Comparison of ENCODE assay signal across 28 mouse cellular contexts in the genomic region with DNA sequence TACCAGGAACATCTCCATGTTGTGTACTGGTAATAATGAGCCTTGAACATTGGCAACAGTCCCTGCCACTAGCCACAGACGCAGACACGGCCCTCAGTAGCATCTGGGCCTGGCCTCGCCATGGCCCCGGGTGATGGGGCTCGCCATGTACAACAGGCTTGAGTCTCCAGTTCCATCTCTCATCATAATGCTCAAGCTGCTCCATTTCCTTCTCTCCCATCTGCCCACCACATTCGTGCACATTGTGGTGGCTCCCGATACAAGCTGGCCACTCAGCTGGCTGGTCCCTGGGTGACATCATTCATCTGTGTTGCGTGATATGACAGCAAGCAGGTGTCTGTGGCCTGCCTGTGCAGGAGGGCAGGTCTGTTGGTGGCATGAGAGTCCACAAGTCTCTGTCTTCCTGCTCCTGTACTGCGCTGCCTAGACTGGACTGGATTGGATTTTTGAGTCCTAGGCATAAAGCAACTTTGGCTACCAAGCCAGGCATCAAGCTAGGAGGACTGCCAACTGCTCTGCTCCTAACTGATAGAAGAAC. TPM values are rescaled to one million over a fixed set of nuclear protein-coding genes. Genes with fewer than 3 reads are reported as not detected.
A peak's percentile ranks its signal among the peaks of the same experiment; 100 is the strongest.
DNase-seq lines count a peak whose midpoint lies in the region; ATAC-seq and TF ChIP-seq lines count a peak whose summit lies in the region.
"Had no signal": no experiment of that assay in that cellular context is flagged by ENCODE, and none has a peak within 500 bp of the region (broad histone marks: within the 10 kb centered on the region; RNA-seq: fewer than 3 reads in every experiment).

No protein-coding gene starts in this region.

- TF ChIP-seq CTCF in stomach, postnatal 0 days (IDR thresholded peaks at IDR 0.05; ENCODE audit: low read depth): no peak

- DNase-seq in cerebellum, postnatal 10 days: peak; percentile 26 to 34
- peak; percentile 19 for DNase-seq in layer of hippocampus, adult 11-12 months (ENCODE audit: low spot score)
- DNase-seq in layer of hippocampus, adult 8-10 months (ENCODE audit: low spot score in 2 of 2): no peak
- no peak for DNase-seq in stomach, postnatal 0 days (ENCODE audit: low spot score)
- no peak for DNase-seq in B cell, adult 2 months
- DNase-seq: adrenal gland, postnatal 10 days; cerebellum, adult 11-12 months; cerebellum, adult 9-11 months; gastrocnemius, postnatal 36 days; heart, adult 18-20 months; heart, postnatal 36 days; kidney, adult 18-20 months; kidney, postnatal 25 days; lung, adult 2 months; lung, postnatal 10 days had no signal

- H3K27ac ChIP-seq in stomach, embryonic 15.5 days: no peak overlapping the region
- no peak overlapping the region for H3K27ac ChIP-seq in stomach, postnatal 0 days (replicated peaks)
- H3K27ac ChIP-seq: embryonic facial prominence, embryonic 13.5 days; forebrain, embryonic 10.5 days; hindbrain, embryonic 13.5 days; kidney, embryonic 15.5 days; limb, embryonic 10.5 days; limb, embryonic 15.5 days; liver, embryonic 14.5 days; macrophage; midbrain, embryonic 12.5 days had no signal

- H3K9ac ChIP-seq in stomach, embryonic 15.5 days: no peak overlapping the region
- H3K9ac ChIP-seq in stomach, postnatal 0 days (ENCODE audit: low read length): no peak overlapping the region
- H3K9ac ChIP-seq: embryonic facial prominence, embryonic 13.5 days; hindbrain, embryonic 13.5 days; kidney, embryonic 15.5 days; limb, embryonic 15.5 days; liver, embryonic 14.5 days; midbrain, embryonic 12.5 days had no signal

- no peaks in the 10 kb centered on the region for H3K4me1 ChIP-seq in stomach, embryonic 15.5 days
- no peaks in the 10 kb centered on the region for H3K4me1 ChIP-seq in stomach, postnatal 0 days (replicated peaks; ENCODE audit: control insufficient read depth, insufficient read depth)
- H3K4me1 ChIP-seq: embryonic facial prominence, embryonic 13.5 days; forebrain, embryonic 10.5 days; hindbrain, embryonic 13.5 days; kidney, embryonic 15.5 days; limb, embryonic 10.5 days; midbrain, embryonic 12.5 days had no signal

- H3K4me3 ChIP-seq in stomach, embryonic 15.5 days (replicated peaks): no peak overlapping the region
- no peak overlapping the region for H3K4me3 ChIP-seq in stomach, postnatal 0 days (ENCODE audit: low read depth, low read length)
- H3K4me3 ChIP-seq: embryonic facial prominence, embryonic 13.5 days; forebrain, embryonic 10.5 days; hindbrain, embryonic 13.5 days; kidney, embryonic 15.5 days; limb, embryonic 10.5 days; limb, embryonic 15.5 days; midbrain, embryonic 12.5 days had no signal

- H3K4me2 ChIP-seq in stomach, embryonic 15.5 days: no peak overlapping the region
- H3K4me2 ChIP-seq in stomach, postnatal 0 days (replicated peaks; ENCODE audit: low read depth): no peak overlapping the region
- H3K4me2 ChIP-seq: embryonic facial prominence, embryonic 13.5 days; heart, embryonic 11.5 days; hindbrain, embryonic 13.5 days; kidney, embryonic 15.5 days; limb, embryonic 15.5 days; midbrain, embryonic 12.5 days had no signal

- no peaks in the 10 kb centered on the region for H3K9me3 ChIP-seq in stomach, embryonic 15.5 days
- no peaks in the 10 kb centered on the region for H3K9me3 ChIP-seq in stomach, postnatal 0 days (ENCODE audit: control insufficient read depth, low read length)
- H3K9me3 ChIP-seq: embryonic facial prominence, embryonic 13.5 days; forebrain, embryonic 10.5 days; hindbrain, embryonic 13.5 days; kidney, embryonic 15.5 days; limb, embryonic 10.5 days; limb, embryonic 15.5 days; midbrain, embryonic 12.5 days had no signal

- ATAC-seq in cerebellum, adult (ENCODE audit: insufficient number of reproducible peaks, low FRiP score, low TSS enrichment): no peak
- 0 out of 2 replicates have a peak, but pooled peaks have one; percentile 15 for ATAC-seq in stomach, embryonic 15.5 days (ENCODE audit: insufficient read depth, low FRiP score, low read depth)
- ATAC-seq in stomach, postnatal 0 days (ENCODE audit: low FRiP score, low TSS enrichment): no peak
- ATAC-seq: Patski had no signal

- WGBS in stomach, embryonic 15.5 days: 94% methylated on average over 9 of the region's 9 CpGs
- 93% methylated on average over 9 of the region's 9 CpGs for WGBS in stomach, postnatal 0 days

- peaks cover 23% of the 10 kb centered on the region for H3K36me3 ChIP-seq in stomach, embryonic 15.5 days
- peaks cover 13% of the 10 kb centered on the region; the same call in 1 of the 2 replicates for H3K36me3 ChIP-seq in stomach, postnatal 0 days (ENCODE audit: control insufficient read depth, insufficient read depth, low read length)

- H3K27me3 ChIP-seq in stomach, embryonic 15.5 days (replicated peaks): no peaks in the 10 kb centered on the region
- no peaks in the 10 kb centered on the region for H3K27me3 ChIP-seq in stomach, postnatal 0 days (ENCODE audit: control insufficient read depth, insufficient read depth, low read length)
- H3K27me3 ChIP-seq: embryonic facial prominence, embryonic 13.5 days; hindbrain, embryonic 13.5 days; kidney, embryonic 15.5 days; limb, embryonic 15.5 days; midbrain, embryonic 12.5 days; Patski had no signal

- TF ChIP-seq EP300 in stomach, postnatal 0 days (optimal IDR thresholded peaks at IDR 0.05): no peak

RNA-seq across cellular contexts. Expression of a gene that starts 6.2 kb away (rescaled TPM):
- 10 to 100 TPM; 27.0 to 37.8 (median 31.0) TPM for total RNA-seq in layer of hippocampus, adult 8-10 months (2022)
- polyA plus RNA-seq in stomach, embryonic 15.5 days (2015; fragmentation: Nextera tagmentation; extraction: Ambion mirVana): 78.5 and 82.8 TPM in 2 replicates
- polyA plus RNA-seq in stomach, postnatal 0 days (2015; fragmentation: Nextera tagmentation; extraction: Ambion mirVana): 59.3 and 59.7 TPM in 2 replicates

Comparison
In these comparisons a context has a peak if more than half of its experiments do, and no peak if none do; other contexts are left out.
1. DNase-seq: peak in cerebellum, postnatal 10 days (2 of 2) and layer of hippocampus, adult 11-12 months (single experiment); none in layer of hippocampus, adult 8-10 months (0 of 2), stomach, postnatal 0 days (single experiment) and B cell, adult 2 months (0 of 2).